In genomic region chr8:105231503-105232320, GRCm38 (mm10) we compare ENCODE assay signal across 29 mouse cellular contexts. TPM values are rescaled to one million over a fixed set of nuclear protein-coding genes. Genes with fewer than 3 reads are reported as not detected.
DNase-seq lines count a peak whose midpoint lies in the region; ATAC-seq and TF ChIP-seq lines count a peak whose summit lies in the region.
"Had no signal": no experiment of that assay in that cellular context is flagged by ENCODE, and none has a peak within 500 bp of the region (broad histone marks: within the 10 kb centered on the region; RNA-seq: fewer than 3 reads in every experiment).

No protein-coding gene starts in this region.

- no peak overlapping the region for H3K9ac ChIP-seq in midbrain, embryonic 11.5 days (ENCODE audit: low read length)
- no peak overlapping the region for H3K9ac ChIP-seq in midbrain, embryonic 13.5 days (replicated peaks)
- H3K9ac ChIP-seq in kidney, embryonic 16.5 days (replicated peaks; ENCODE audit: low read length): no peak overlapping the region
- H3K9ac ChIP-seq: forebrain, embryonic 13.5 days; limb, embryonic 13.5 days; liver, embryonic 14.5 days; lung, embryonic 14.5 days had no signal

- H3K27me3 ChIP-seq in midbrain, embryonic 11.5 days (ENCODE audit: control insufficient read depth, insufficient read depth, low read length): no peaks in the 10 kb centered on the region
- H3K27me3 ChIP-seq in midbrain, embryonic 13.5 days: no peaks in the 10 kb centered on the region
- H3K27me3 ChIP-seq in kidney, embryonic 16.5 days (ENCODE audit: insufficient read depth, low read length): no peaks in the 10 kb centered on the region
- H3K27me3 ChIP-seq: CH12.LX; forebrain, embryonic 13.5 days; limb, embryonic 13.5 days; megakaryocyte, embryonic 14.5 days; Patski had no signal

- H3K4me3 ChIP-seq in gastrocnemius, adult 2 months: no peak overlapping the region
- H3K4me3 ChIP-seq in midbrain, embryonic 11.5 days (ENCODE audit: low read depth, low read length): no peak overlapping the region
- no peak overlapping the region for H3K4me3 ChIP-seq in midbrain, embryonic 13.5 days (replicated peaks)
- no peak overlapping the region for H3K4me3 ChIP-seq in bone marrow macrophage, adult 2 months (ENCODE audit: insufficient read depth, low read length)
- no peak overlapping the region for H3K4me3 ChIP-seq in kidney, embryonic 16.5 days (ENCODE audit: low read length)
- H3K4me3 ChIP-seq: forebrain, embryonic 13.5 days; limb, embryonic 13.5 days; megakaryocyte, embryonic 14.5 days had no signal

- H3K9me3 ChIP-seq in midbrain, embryonic 11.5 days (ENCODE audit: control insufficient read depth, low read length): no peaks in the 10 kb centered on the region
- no peaks in the 10 kb centered on the region for H3K9me3 ChIP-seq in midbrain, embryonic 13.5 days
- H3K9me3 ChIP-seq in kidney, embryonic 16.5 days (ENCODE audit: low read length): no peaks in the 10 kb centered on the region
- H3K9me3 ChIP-seq: forebrain, embryonic 13.5 days; limb, embryonic 13.5 days; megakaryocyte, embryonic 14.5 days had no signal

- intact Hi-C loops in gastrocnemius, adult 2 months (cut with DNase I): no loop called here

- H3K4me2 ChIP-seq in midbrain, embryonic 11.5 days: no peak overlapping the region
- no peak overlapping the region for H3K4me2 ChIP-seq in midbrain, embryonic 13.5 days (replicated peaks)
- no peak overlapping the region for H3K4me2 ChIP-seq in kidney, embryonic 16.5 days (replicated peaks; ENCODE audit: low read depth, low read length)
- H3K4me2 ChIP-seq: forebrain, embryonic 13.5 days; limb, embryonic 13.5 days; lung, embryonic 14.5 days had no signal

- TF ChIP-seq POLR2A in bone marrow macrophage, adult 2 months (IDR thresholded peaks at IDR 0.05; ENCODE audit: borderline replicate concordance, low read depth, low read length): no peak

- H3K27ac ChIP-seq in gastrocnemius, adult 2 months: peak overlapping the region; percentile 69
- no peak overlapping the region for H3K27ac ChIP-seq in midbrain, embryonic 11.5 days (ENCODE audit: low read depth, low read length)
- no peak overlapping the region for H3K27ac ChIP-seq in midbrain, embryonic 13.5 days
- H3K27ac ChIP-seq in bone marrow macrophage, adult 2 months (ENCODE audit: insufficient read depth, low read depth, low read length): peak overlapping the region; percentile 67
- H3K27ac ChIP-seq in kidney, embryonic 16.5 days (ENCODE audit: low read length): no peak overlapping the region
- H3K27ac ChIP-seq: forebrain, embryonic 13.5 days; limb, embryonic 13.5 days had no signal

- no peaks in the 10 kb centered on the region for H3K4me1 ChIP-seq in midbrain, embryonic 11.5 days (ENCODE audit: control insufficient read depth, insufficient read depth, low read length)
- H3K4me1 ChIP-seq in midbrain, embryonic 13.5 days (replicated peaks): peaks cover 7% of the 10 kb centered on the region
- peaks cover 19% of the 10 kb centered on the region for H3K4me1 ChIP-seq in bone marrow macrophage, adult 2 months (ENCODE audit: control insufficient read depth, insufficient read depth, low read length)
- H3K4me1 ChIP-seq in kidney, embryonic 16.5 days (ENCODE audit: insufficient read depth, low read length): 0 out of 2 replicates have a peak, but pooled peaks cover 3% of the 10 kb centered on the region
- H3K4me1 ChIP-seq: forebrain, embryonic 13.5 days had no signal

- no peak for TF ChIP-seq CTCF in gastrocnemius, adult 2 months (IDR thresholded peaks at IDR 0.05)
- TF ChIP-seq CTCF in bone marrow macrophage, adult 2 months (IDR thresholded peaks at IDR 0.05; ENCODE audit: low read depth, low read length): no peak

- 88% methylated on average over 12 of the region's 12 CpGs for WGBS in midbrain, embryonic 11.5 days
- WGBS in midbrain, embryonic 13.5 days: 88% methylated on average over 12 of the region's 12 CpGs
- WGBS in kidney, embryonic 16.5 days: 90% methylated on average over 12 of the region's 12 CpGs

- no peak for ATAC-seq in midbrain, embryonic 11.5 days (ENCODE audit: low FRiP score)
- no peak for ATAC-seq in midbrain, embryonic 13.5 days
- ATAC-seq in kidney, embryonic 16.5 days (ENCODE audit: low FRiP score, low TSS enrichment): no peak
- ATAC-seq: forebrain, embryonic 13.5 days; hindbrain, embryonic 16.5 days; Patski had no signal

- no peaks in the 10 kb centered on the region for H3K36me3 ChIP-seq in midbrain, embryonic 11.5 days (ENCODE audit: control insufficient read depth, insufficient read depth, low read length)
- peaks cover 24% of the 10 kb centered on the region for H3K36me3 ChIP-seq in midbrain, embryonic 13.5 days
- H3K36me3 ChIP-seq in kidney, embryonic 16.5 days (ENCODE audit: insufficient read depth, low read length): peaks cover 6% of the 10 kb centered on the region; the same call in 1 of the 2 replicates

- DNase-seq in gastrocnemius, adult 2 months: no peak
- no peak for DNase-seq in gastrocnemius, postnatal 4 days (ENCODE audit: low spot score in 2 of 2)
- DNase-seq in midbrain, embryonic 11.5 days (ENCODE audit: low spot score, missing footprints): peak; percentile 60
- DNase-seq in yolk sac, embryonic 10.5 days (ENCODE audit: low spot score): no peak
- DNase-seq in MN1 (ENCODE audit: low spot score): no peak
- DNase-seq: adrenal gland, postnatal 25 days; cerebellum, adult 2 months; cerebellum, postnatal 14 days; gastrocnemius, postnatal 36 days; kidney, adult 9 months; kidney, postnatal 14 days; lung, embryonic 14.5 days; lung, postnatal 14 days; midbrain, embryonic 14.5 days; thymus, postnatal 4 days had no signal

RNA-seq across cellular contexts. Expression of gene D230025D16Rik, which starts 6.8 kb away (rescaled TPM):
- total RNA-seq in gastrocnemius, adult 2 months (2021): 10 to 100 TPM; 28.1 to 33.1 TPM
- 10 to 100 TPM; 16.2 to 16.5 TPM for total RNA-seq in gastrocnemius, postnatal 4 days (2021)
- polyA plus RNA-seq in midbrain, embryonic 11.5 days (2014; fragmentation: Nextera tagmentation; extraction: Ambion mirVana): 32.3 and 32.9 TPM in 2 replicates
- polyA plus RNA-seq in midbrain, embryonic 13.5 days (2015; fragmentation: Nextera tagmentation; extraction: Ambion mirVana): 30.5 and 33.7 TPM in 2 replicates
- 24.5 and 27.8 TPM in 2 replicates for polyA plus RNA-seq in bone marrow macrophage, adult 2 months (2012; ENCODE audit: insufficient read depth, insufficient read length, missing spikeins)
- polyA plus RNA-seq in kidney, embryonic 16.5 days (2015; fragmentation: Nextera tagmentation; extraction: Ambion mirVana): 26.9 and 27.6 TPM in 2 replicates

RNA-seq across cellular contexts. Expression of gene B3gnt9, which starts 23.2 kb away (rescaled TPM):
- total RNA-seq in gastrocnemius, adult 2 months (2021): 1 to 10 TPM; 1.8 to 3.5 TPM
- 10 to 100 TPM; 14.9 to 15.3 TPM for total RNA-seq in gastrocnemius, postnatal 4 days (2021)
- 5.6 and 6.1 TPM in 2 replicates for polyA plus RNA-seq in midbrain, embryonic 11.5 days (2014; fragmentation: Nextera tagmentation; extraction: Ambion mirVana)
- polyA plus RNA-seq in midbrain, embryonic 13.5 days (2015; fragmentation: Nextera tagmentation; extraction: Ambion mirVana): 3.6 and 4.2 TPM in 2 replicates
- polyA plus RNA-seq in bone marrow macrophage, adult 2 months (2012; ENCODE audit: insufficient read depth, insufficient read length, missing spikeins): 1.1 and 1.6 TPM in 2 replicates
- polyA plus RNA-seq in kidney, embryonic 16.5 days (2015; fragmentation: Nextera tagmentation; extraction: Ambion mirVana): 10.2 and 11.9 TPM in 2 replicates
- total RNA-seq: monocyte, adult 5-6 weeks had no signal

RNA-seq across cellular contexts. Expression of gene Tradd, which starts 32.7 kb away (rescaled TPM):
- 1 to 10 TPM; 2.4 to 2.9 TPM for total RNA-seq in gastrocnemius, adult 2 months (2021)
- 10 to 100 TPM in 1 of 2 experiments, 1 to 10 TPM in 1; 6.6 to 10.2 TPM for total RNA-seq in gastrocnemius, postnatal 4 days (2021)
- 11.3 and 15.0 TPM in 2 replicates for polyA plus RNA-seq in midbrain, embryonic 11.5 days (2014; fragmentation: Nextera tagmentation; extraction: Ambion mirVana)
- polyA plus RNA-seq in midbrain, embryonic 13.5 days (2015; fragmentation: Nextera tagmentation; extraction: Ambion mirVana): 12.5 and 13.4 TPM in 2 replicates
- polyA plus RNA-seq in bone marrow macrophage, adult 2 months (2012; ENCODE audit: insufficient read depth, insufficient read length, missing spikeins): 23.6 and 26.2 TPM in 2 replicates
- polyA plus RNA-seq in kidney, embryonic 16.5 days (2015; fragmentation: Nextera tagmentation; extraction: Ambion mirVana): 23.4 and 26.3 TPM in 2 replicates

RNA-seq across cellular contexts. Expression of gene Fbxl8, which starts 32.7 kb away (rescaled TPM):
- total RNA-seq in gastrocnemius, adult 2 months (2021): 1 to 10 TPM; 1.0 to 1.1 TPM
- 1 to 10 TPM; 2.2 to 2.7 TPM for total RNA-seq in gastrocnemius, postnatal 4 days (2021)
- 0.84 and 1.5 TPM in 2 replicates for polyA plus RNA-seq in midbrain, embryonic 11.5 days (2014; fragmentation: Nextera tagmentation; extraction: Ambion mirVana)
- 0.48 and 0.61 TPM in 2 replicates for polyA plus RNA-seq in midbrain, embryonic 13.5 days (2015; fragmentation: Nextera tagmentation; extraction: Ambion mirVana)
- polyA plus RNA-seq in bone marrow macrophage, adult 2 months (2012; ENCODE audit: insufficient read depth, insufficient read length, missing spikeins): 6.5 and 6.8 TPM in 2 replicates
- polyA plus RNA-seq in kidney, embryonic 16.5 days (2015; fragmentation: Nextera tagmentation; extraction: Ambion mirVana): 3.0 and 3.1 TPM in 2 replicates
- total RNA-seq: monocyte, adult 5-6 weeks had no signal

RNA-seq across cellular contexts. Expression of gene Hsf4, which starts 37.9 kb away (rescaled TPM):
- total RNA-seq in gastrocnemius, adult 2 months (2021): 1 to 10 TPM; 6.1 to 8.4 TPM
- under 1 TPM; 0.21 to 0.29 TPM for total RNA-seq in gastrocnemius, postnatal 4 days (2021)
- polyA plus RNA-seq in midbrain, embryonic 11.5 days (2014; fragmentation: Nextera tagmentation; extraction: Ambion mirVana): not detected in 2 replicates
- polyA plus RNA-seq in midbrain, embryonic 13.5 days (2015; fragmentation: Nextera tagmentation; extraction: Ambion mirVana): 0.17 and 0.38 TPM in 2 replicates
- 4.7 and 5.0 TPM in 2 replicates for polyA plus RNA-seq in bone marrow macrophage, adult 2 months (2012; ENCODE audit: insufficient read depth, insufficient read length, missing spikeins)
- 0.14 and 0.16 TPM in 2 replicates for polyA plus RNA-seq in kidney, embryonic 16.5 days (2015; fragmentation: Nextera tagmentation; extraction: Ambion mirVana)
- total RNA-seq: monocyte, adult 5-6 weeks had no signal
- polyA plus RNA-seq: intestine, embryonic 14.5 days; stomach, embryonic 14.5 days; thymus, postnatal 0 days had no signal

Comparison
In these comparisons a context has a peak if more than half of its experiments do, and no peak if none do; other contexts are left out.
1. H3K27ac ChIP-seq: peak in gastrocnemius, adult 2 months (single experiment) and bone marrow macrophage, adult 2 months (single experiment); none in midbrain, embryonic 11.5 days (single experiment), midbrain, embryonic 13.5 days (single experiment) and kidney, embryonic 16.5 days (single experiment).